Mouse (Mus musculus) heart, embryonic 13.5 days (tissue): ENCODE results near the gene Pck2. TPM values are rescaled to one million over a fixed set of nuclear protein-coding genes. Genes with fewer than 3 reads are reported as not detected.

Experiments
- ATAC-seq: fragments of 200-750 bp; cut with Nextera tagmentation; 2 replicates; pipeline ENCODE4 v1.8.0; 2017; ENCODE audit warnings: moderate TSS enrichment; ENCODE audit not compliant: insufficient number of reproducible peaks, low FRiP score, low TSS enrichment; ENCODE audit errors: extremely low read depth
- H3K27ac ChIP-seq: fragments of 300-500 bp; sonication (generic); replicated peaks from 2 replicates; pipeline ENCODE4 v1.5.1; 2015; ENCODE audit warnings: moderate library complexity, mild to moderate bottlenecking, inconsistent platforms
- H3K27me3 ChIP-seq: fragments of 300-500 bp; sonication (generic); replicated peaks from 2 replicates; pipeline ENCODE4 v1.6.1; 2015; ENCODE audit warnings: mild to moderate bottlenecking, inconsistent platforms
- H3K36me3 ChIP-seq: fragments of 300-500 bp; sonication (generic); 2 replicates; pipeline ENCODE4 v1.6.1; 2015; ENCODE audit warnings: mild to moderate bottlenecking, inconsistent platforms
- H3K4me1 ChIP-seq: fragments of 300-500 bp; sonication (generic); 2 replicates; pipeline ENCODE4 v1.6.1; 2015; ENCODE audit warnings: inconsistent platforms
- H3K4me2 ChIP-seq: fragments of 300-500 bp; sonication (generic); 2 replicates; pipeline ENCODE4 v1.6.1; 2015; ENCODE audit warnings: inconsistent platforms, mild to moderate bottlenecking, moderate library complexity
- H3K4me3 ChIP-seq: fragments of 300-500 bp; sonication (generic); 2 replicates; pipeline ENCODE4 v1.5.1; 2015; ENCODE audit warnings: moderate library complexity, mild to moderate bottlenecking, inconsistent platforms
- H3K9ac ChIP-seq: fragments of 300-500 bp; sonication (generic); 2 replicates; pipeline ENCODE4 v1.6.1; 2015; ENCODE audit warnings: inconsistent platforms, mild to moderate bottlenecking, moderate library complexity
- H3K9me3 ChIP-seq: fragments of 300-500 bp; sonication (generic); 2 replicates; pipeline ENCODE4 v1.6.1; 2016; ENCODE audit warnings: inconsistent platforms
- WGBS: fragments of 180-500 bp; shearing (Covaris S2); methylation state at CpG from one replicate; pipeline ENCODE4 v1.1.7; 2015; ENCODE audit warnings: mixed read lengths; 5-methylcytosine and 5-hydroxymethylcytosine counted together
- polyA plus RNA-seq: library from polyadenylated mRNA; unstranded; fragments of >200 nt; fragmentation: Nextera tagmentation; extraction: Ambion mirVana; gene quantifications from 2 replicates; pipeline ENCODE4 v1.2.1, GENCODE M21; 2015

The Pck2 gene
- polyA plus RNA-seq, 1 experiment from 2014 or later, result 40.9 TPM

GRCm38 (mm10) chr14:55510125-55510731, 29.8 kb upstream of the Pck2 start, which contains the start of gene Cpne6:
Gene Cpne6 (plus strand): TSS chr14:55510445.
- Histone ChIP-seq H3K4me3 (no peak within 1 kb of the TSS), H3K9me3 (no peaks in the 10 kb centered on the region), H3K9ac (peak within 1 kb of the TSS; percentile 17; the same call in 1 of the 2 replicates), H3K36me3 (no peaks in the 10 kb centered on the region), H3K27ac (no peak within 1 kb of the TSS), H3K27me3 (peaks cover 66% of the 10 kb centered on the region), H3K4me2 (peak within 1 kb of the TSS; percentile 42), H3K4me1 (peaks cover 13% of the 10 kb centered on the region)
- ATAC-seq, result no peak
- 56% methylated on average over 21 of the region's 22 CpGs for WGBS

GRCm38 (mm10) chr14:55511037-55511436, 29.0 kb upstream of the Pck2 start:
- H3K27me3 ChIP-seq, result peaks cover 74% of the 10 kb centered on the region
- no peak overlapping the region for H3K27ac ChIP-seq
- H3K4me2 ChIP-seq, result peak overlapping the region; percentile 42
- H3K9me3 ChIP-seq, result no peaks in the 10 kb centered on the region
- H3K4me1 ChIP-seq, result peaks cover 13% of the 10 kb centered on the region
- WGBS, result 31% methylated on average over 7 of the region's 7 CpGs
- no peaks in the 10 kb centered on the region for H3K36me3 ChIP-seq
- H3K9ac ChIP-seq, result no peak overlapping the region
- ATAC-seq, result peak; percentile 8; the same call in 1 of the 2 replicates
- no peak overlapping the region for H3K4me3 ChIP-seq

GRCm38 (mm10) chr14:55513927-55514326, 26.1 kb upstream of the Pck2 start:
- H3K4me1 ChIP-seq, result peaks cover 13% of the 10 kb centered on the region
- no peak overlapping the region for H3K4me2 ChIP-seq
- H3K4me3 ChIP-seq, result no peak overlapping the region
- H3K27me3 ChIP-seq, result peaks cover 83% of the 10 kb centered on the region
- H3K36me3 ChIP-seq, result no peaks in the 10 kb centered on the region
- WGBS, result 31% methylated on average over 10 of the region's 10 CpGs
- no peak overlapping the region for H3K27ac ChIP-seq
- no peaks in the 10 kb centered on the region for H3K9me3 ChIP-seq
- H3K9ac ChIP-seq, result no peak overlapping the region
- ATAC-seq, result no peak

- Histone ChIP-seq H3K27ac (no peak overlapping the region), H3K27me3 (peaks cover 89% of the 10 kb centered on the region), H3K9me3 (no peaks in the 10 kb centered on the region), H3K4me1 (peaks cover 13% of the 10 kb centered on the region), H3K36me3 (no peaks in the 10 kb centered on the region), H3K4me3 (no peak overlapping the region), H3K9ac (no peak overlapping the region), H3K4me2 (no peak overlapping the region)
- ATAC-seq, result no peak
- WGBS, result 74% methylated on average over 4 of the region's 4 CpGs
These were observed 24.2 kb upstream of the Pck2 start for GRCm38 (mm10) chr14:55515846-55516245.

GRCm38 (mm10) chr14:55518897-55519296, 21.2 kb upstream of the Pck2 start:
- H3K36me3 ChIP-seq, result no peaks in the 10 kb centered on the region
- H3K4me3 ChIP-seq, result no peak overlapping the region
- H3K27me3 ChIP-seq, result peaks cover 93% of the 10 kb centered on the region
- no peak overlapping the region for H3K4me2 ChIP-seq
- no peak overlapping the region for H3K9ac ChIP-seq
- 51% methylated on average over 2 of the region's 2 CpGs for WGBS
- ATAC-seq, result no peak
- H3K4me1 ChIP-seq, result peaks cover 12% of the 10 kb centered on the region
- H3K9me3 ChIP-seq, result no peaks in the 10 kb centered on the region
- H3K27ac ChIP-seq, result no peak overlapping the region

GRCm38 (mm10) chr14:55519604-55520003, 20.5 kb upstream of the Pck2 start:
- peaks cover 97% of the 10 kb centered on the region for H3K27me3 ChIP-seq
- H3K27ac ChIP-seq, result no peak overlapping the region
- no peak overlapping the region for H3K9ac ChIP-seq
- no peak overlapping the region for H3K4me3 ChIP-seq
- no peak for ATAC-seq
- WGBS, result 55% methylated on average over 4 of the region's 4 CpGs
- no peak overlapping the region for H3K4me2 ChIP-seq
- no peaks in the 10 kb centered on the region for H3K9me3 ChIP-seq
- peaks cover 18% of the 10 kb centered on the region for H3K4me1 ChIP-seq
- no peaks in the 10 kb centered on the region for H3K36me3 ChIP-seq

- Histone ChIP-seq H3K27me3 (peaks cover 97% of the 10 kb centered on the region), H3K36me3 (no peaks in the 10 kb centered on the region), H3K9me3 (no peaks in the 10 kb centered on the region), H3K27ac (no peak overlapping the region), H3K9ac (peak overlapping the region; percentile 78), H3K4me2 (peak overlapping the region; percentile 94), H3K4me1 (peaks cover 25% of the 10 kb centered on the region), H3K4me3 (peak overlapping the region; percentile 61)
- ATAC-seq, result no peak
- WGBS, result under 1% methylated on average over 61 of the region's 61 CpGs
These were observed 19.4 kb upstream of the Pck2 start for GRCm38 (mm10) chr14:55520451-55521361.

GRCm38 (mm10) chr14:55524062-55524461, 16.0 kb upstream of the Pck2 start:
- WGBS, result 37% methylated on average over 4 of the region's 4 CpGs
- peaks cover 75% of the 10 kb centered on the region for H3K27me3 ChIP-seq

GRCm38 (mm10) chr14:55524785-55525184, 15.3 kb upstream of the Pck2 start, which contains the start of gene Nrl:
Gene Nrl (minus strand): TSS chr14:55524981.
- Histone ChIP-seq H3K4me1 (peaks cover 25% of the 10 kb centered on the region), H3K27me3 (peaks cover 75% of the 10 kb centered on the region), H3K4me2 (no peak within 1 kb of the TSS)

More at GRCm38 (mm10) chr14:55524062-55524461, 16.0 kb upstream of the Pck2 start:
- Histone ChIP-seq H3K4me1 (peaks cover 25% of the 10 kb centered on the region), H3K36me3 (no peaks in the 10 kb centered on the region), H3K4me2 (no peak overlapping the region), H3K4me3 (no peak overlapping the region), H3K27ac (no peak overlapping the region), H3K9me3 (no peaks in the 10 kb centered on the region), H3K9ac (no peak overlapping the region)
- no peak for ATAC-seq

GRCm38 (mm10) chr14:55526674-55527073, 13.4 kb upstream of the Pck2 start:
- Histone ChIP-seq H3K4me3 (no peak overlapping the region), H3K9me3 (no peaks in the 10 kb centered on the region), H3K27me3 (peaks cover 70% of the 10 kb centered on the region), H3K4me2 (no peak overlapping the region), H3K27ac (no peak overlapping the region), H3K36me3 (no peaks in the 10 kb centered on the region), H3K9ac (no peak overlapping the region), H3K4me1 (peaks cover 13% of the 10 kb centered on the region; the same call in 1 of the 2 replicates)
- ATAC-seq, result no peak
- WGBS, result 66% methylated on average over 2 of the region's 2 CpGs

More at GRCm38 (mm10) chr14:55524785-55525184, 15.3 kb upstream of the Pck2 start, which contains the start of gene Nrl:
- 13% methylated on average over 8 of the region's 8 CpGs for WGBS
- no peak for ATAC-seq
- H3K27ac ChIP-seq, result no peak within 1 kb of the TSS
- H3K9ac ChIP-seq, result no peak within 1 kb of the TSS
- no peak within 1 kb of the TSS for H3K4me3 ChIP-seq
- no peaks in the 10 kb centered on the region for H3K9me3 ChIP-seq
- no peaks in the 10 kb centered on the region for H3K36me3 ChIP-seq

GRCm38 (mm10) chr14:55527940-55528339, 12.1 kb upstream of the Pck2 start:
- H3K27ac ChIP-seq, result no peak overlapping the region
- H3K27me3 ChIP-seq, result peaks cover 58% of the 10 kb centered on the region
- no peaks in the 10 kb centered on the region for H3K9me3 ChIP-seq
- H3K4me2 ChIP-seq, result no peak overlapping the region
- ATAC-seq, result no peak
- no peak overlapping the region for H3K4me3 ChIP-seq
- H3K9ac ChIP-seq, result no peak overlapping the region
- peaks cover 13% of the 10 kb centered on the region; the same call in 1 of the 2 replicates for H3K4me1 ChIP-seq
- H3K36me3 ChIP-seq, result no peaks in the 10 kb centered on the region
- WGBS, result 22% methylated on average over 3 of the region's 3 CpGs
